Mouse (Mus musculus) midbrain, embryonic 14.5 days (tissue): Measurements from ENCODE around the gene Ctps. TPM values are rescaled to one million over a fixed set of nuclear protein-coding genes. Genes with fewer than 3 reads are reported as not detected.
A peak's percentile ranks its signal among the peaks of the same experiment; 100 is the strongest.

Experiments
- ATAC-seq: fragments of 200-750 bp; cut with Nextera tagmentation; 2 replicates; pipeline ENCODE4 v1.8.0; 2017; ENCODE audit warnings: moderate number of reproducible peaks, moderate library complexity; ENCODE audit not compliant: low FRiP score, low TSS enrichment
- DNase-seq: peaks from one replicate; pipeline ENCODE4 v3.0.0-alpha.2; 2015
- H3K27ac ChIP-seq: fragments of 300-500 bp; sonication (generic); replicated peaks from 2 replicates; pipeline ENCODE4 v1.5.1; 2014; ENCODE audit warnings: mild to moderate bottlenecking, low read depth, low read length, moderate library complexity
- H3K27me3 ChIP-seq: fragments of 300-500 bp; sonication (generic); 2 replicates; pipeline ENCODE4 v1.6.1; 2014; ENCODE audit warnings: low read length, control low read depth, mixed read lengths; ENCODE audit not compliant: control insufficient read depth, insufficient read depth
- H3K36me3 ChIP-seq: fragments of 300-500 bp; sonication (generic); 2 replicates; pipeline ENCODE4 v1.6.1; 2014; ENCODE audit warnings: low read length, control low read depth; ENCODE audit not compliant: control insufficient read depth, insufficient read depth
- H3K4me1 ChIP-seq: fragments of 300-500 bp; sonication (generic); 2 replicates; pipeline ENCODE4 v1.6.1; 2014; ENCODE audit warnings: mild to moderate bottlenecking, antibody characterized with exemption, low read length, control low read depth; ENCODE audit not compliant: control insufficient read depth, insufficient read depth
- H3K4me2 ChIP-seq: fragments of 300-500 bp; sonication (generic); 2 replicates; pipeline ENCODE4 v1.6.1; 2014; ENCODE audit warnings: mild to moderate bottlenecking, low read length, moderate library complexity
- H3K4me3 ChIP-seq: fragments of 300-500 bp; sonication (generic); replicated peaks from 2 replicates; pipeline ENCODE4 v1.5.1; 2014; ENCODE audit warnings: low read depth, low read length
- H3K9ac ChIP-seq: fragments of 300-500 bp; sonication (generic); replicated peaks from 2 replicates; pipeline ENCODE4 v1.6.1; 2014; ENCODE audit warnings: mild to moderate bottlenecking, low read length, moderate library complexity
- H3K9me3 ChIP-seq: fragments of 300-500 bp; sonication (generic); 2 replicates; pipeline ENCODE4 v1.6.1; 2016; ENCODE audit warnings: low read length, control low read depth, mixed read lengths; ENCODE audit not compliant: control insufficient read depth
- WGBS: fragments of 180-500 bp; shearing (Covaris S2); extraction: QIAGEN DNeasy Blood & Tissue Kit; methylation state at CpG from one replicate; pipeline ENCODE4 v1.1.7; 2014; 5-methylcytosine and 5-hydroxymethylcytosine counted together
- polyA plus RNA-seq: library from polyadenylated mRNA; unstranded; fragments of >200 nt; fragmentation: Nextera tagmentation; extraction: Ambion mirVana; gene quantifications from 2 replicates; pipeline ENCODE4 v1.2.1, GENCODE M21; 2014

Gene Ctps
- polyA plus RNA-seq, 1 experiment from 2014 or later: 95.2 TPM

DNA sequence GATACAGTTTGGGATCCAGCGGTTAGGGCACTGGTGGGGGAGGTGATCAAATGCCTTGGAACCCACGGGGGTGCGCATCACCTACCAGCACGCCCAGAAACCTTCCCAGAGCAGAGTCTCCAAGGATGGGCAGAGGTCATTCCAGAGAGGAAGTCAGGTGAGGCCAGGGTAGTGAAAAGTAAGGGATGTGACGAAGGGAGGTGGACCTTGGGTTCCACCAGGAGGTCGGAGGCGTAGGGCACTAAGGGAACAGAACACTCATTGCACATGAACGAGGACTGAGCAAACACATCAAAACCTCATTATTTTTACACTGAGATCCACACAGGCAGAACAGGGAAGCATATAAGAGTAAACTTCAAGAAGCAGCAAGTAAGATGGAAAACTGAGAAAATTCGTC, 11.6 kb upstream of the Ctps start:
- Histone ChIP-seq H3K4me2 (no peak overlapping the region), H3K9me3 (no peaks in the 10 kb centered on the region), H3K27ac (no peak overlapping the region), H3K4me1 (no peaks in the 10 kb centered on the region), H3K9ac (no peak overlapping the region), H3K4me3 (no peak overlapping the region), H3K27me3 (no peaks in the 10 kb centered on the region), H3K36me3 (no peaks in the 10 kb centered on the region)
- WGBS: 89% methylated on average over 9 of the region's 9 CpGs
- DNase-seq (no peak), ATAC-seq (no peak)

DNA sequence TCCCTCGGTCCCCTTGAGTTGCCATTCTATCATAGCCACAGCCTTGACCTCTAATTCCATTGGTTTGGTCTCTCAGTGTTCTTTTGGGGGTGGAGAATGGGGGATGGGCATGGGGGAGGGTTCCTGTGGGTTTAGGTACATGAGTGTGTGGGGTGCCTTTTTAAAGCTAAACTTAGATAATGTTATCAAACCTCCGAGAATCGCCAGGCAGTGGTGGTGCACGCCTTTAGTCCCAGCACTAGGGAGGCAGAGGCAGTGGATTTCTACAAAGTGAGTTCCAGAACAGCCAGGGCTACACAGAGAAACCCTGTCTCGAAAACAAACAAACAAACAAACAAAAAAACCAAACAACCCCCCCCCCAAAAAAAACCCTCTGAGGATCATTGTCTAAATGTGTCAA, 10.8 kb upstream of the Ctps start:
- DNase-seq: no peak
- ATAC-seq: no peak
- H3K4me2 ChIP-seq: no peak overlapping the region
- no peak overlapping the region for H3K4me3 ChIP-seq
- H3K27me3 ChIP-seq: no peaks in the 10 kb centered on the region
- no peaks in the 10 kb centered on the region for H3K9me3 ChIP-seq
- H3K36me3 ChIP-seq: no peaks in the 10 kb centered on the region
- H3K4me1 ChIP-seq: no peaks in the 10 kb centered on the region
- H3K27ac ChIP-seq: no peak overlapping the region
- 85% methylated on average over 5 of the region's 5 CpGs for WGBS
- no peak overlapping the region for H3K9ac ChIP-seq

DNA sequence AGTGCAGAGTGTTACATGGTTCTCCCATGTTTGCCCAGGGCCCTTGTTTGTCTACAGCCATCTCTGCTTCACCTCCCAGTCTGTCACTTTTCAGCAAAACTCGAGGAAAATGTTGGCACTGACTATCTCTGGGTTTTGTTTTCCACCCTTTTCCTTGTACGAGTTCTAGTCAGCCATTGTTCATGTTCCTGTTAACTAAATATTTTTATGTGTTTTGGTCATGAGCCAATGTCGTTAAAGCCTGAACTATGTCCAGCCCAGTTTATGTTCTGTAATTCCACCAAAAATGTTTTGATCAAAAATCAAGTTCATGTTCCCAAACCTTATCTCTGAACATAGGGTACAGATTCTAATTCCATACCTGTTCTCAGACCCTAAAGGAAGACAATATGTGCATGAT, 1.6 kb upstream of the Ctps start:
- H3K4me1 ChIP-seq: peaks cover 23% of the 10 kb centered on the region
- H3K4me2 ChIP-seq: no peak overlapping the region
- H3K36me3 ChIP-seq: no peaks in the 10 kb centered on the region
- H3K9me3 ChIP-seq: no peaks in the 10 kb centered on the region
- no peaks in the 10 kb centered on the region for H3K27me3 ChIP-seq
- no peak overlapping the region for H3K27ac ChIP-seq
- 83% methylated on average over 3 of the region's 3 CpGs for WGBS
- ATAC-seq (no peak), DNase-seq (no peak)
- no peak overlapping the region for H3K4me3 ChIP-seq
- no peak overlapping the region for H3K9ac ChIP-seq

DNA sequence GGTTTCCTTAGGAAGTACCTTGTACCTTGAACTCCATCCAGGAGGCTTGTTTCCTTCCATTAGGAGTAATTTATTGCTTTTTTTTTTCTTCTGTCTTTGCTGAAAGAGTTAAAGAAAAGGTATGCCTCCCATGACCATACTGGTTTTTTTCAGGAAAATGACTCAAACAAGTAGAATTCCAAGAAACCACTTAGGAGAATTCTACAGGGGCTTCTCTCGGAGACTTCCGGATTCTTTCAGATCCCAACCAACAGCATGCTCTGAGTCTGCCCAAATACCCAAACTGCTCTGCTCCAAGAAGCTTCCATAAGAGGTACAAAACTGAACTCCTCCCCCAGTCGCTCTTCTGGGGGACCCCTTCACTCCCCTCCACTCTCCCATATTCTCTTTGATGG, 991 bp upstream of the Ctps start:
- H3K27ac ChIP-seq: peak overlapping the region; percentile 93
- WGBS: 86% methylated on average over 3 of the region's 3 CpGs
- H3K9me3 ChIP-seq: no peaks in the 10 kb centered on the region
- no peak for ATAC-seq
- peak overlapping the region; percentile 68 for H3K4me2 ChIP-seq
- H3K36me3 ChIP-seq: no peaks in the 10 kb centered on the region
- peaks cover 23% of the 10 kb centered on the region for H3K4me1 ChIP-seq
- peak overlapping the region; percentile 88; the same call in 1 of the 2 replicates for H3K9ac ChIP-seq
- H3K27me3 ChIP-seq: no peaks in the 10 kb centered on the region
- peak overlapping the region; percentile 76 for H3K4me3 ChIP-seq
- DNase-seq: no peak

DNA sequence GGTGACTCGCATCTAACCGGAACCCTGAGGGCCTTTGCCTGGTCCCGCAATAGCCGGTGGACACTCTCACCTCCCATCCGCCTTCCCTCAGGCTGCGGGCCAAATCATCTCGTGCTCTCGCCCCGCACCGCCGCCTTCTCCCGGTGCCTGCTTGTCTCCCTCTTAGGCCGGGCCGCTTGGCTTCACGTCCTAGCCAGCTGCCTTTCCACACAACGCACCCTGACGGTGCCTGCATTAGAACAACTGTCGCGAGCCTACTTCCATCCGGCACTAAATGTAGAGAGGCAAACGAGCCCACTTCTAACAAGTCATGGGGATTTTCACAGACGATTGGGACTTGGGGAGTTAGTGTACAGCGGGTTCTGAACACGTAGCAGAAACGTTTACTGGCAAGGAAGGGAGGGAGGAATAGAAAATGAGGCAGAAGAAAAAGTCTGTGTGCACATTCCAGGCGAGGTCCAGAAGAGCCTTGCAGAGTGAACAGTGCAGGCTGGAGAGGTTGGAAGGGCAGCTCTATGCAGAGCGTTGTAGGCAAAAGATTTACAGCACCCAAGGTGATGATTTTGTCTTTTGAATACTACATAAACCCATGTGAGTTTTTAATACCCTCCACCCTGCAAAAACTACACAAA, 478 bp upstream of the Ctps start:
- H3K9me3 ChIP-seq: no peaks in the 10 kb centered on the region
- peak overlapping the region; percentile 68 for H3K4me2 ChIP-seq
- 0 out of 2 replicates have a peak, but pooled peaks cover 2% of the 10 kb centered on the region for H3K36me3 ChIP-seq
- H3K27me3 ChIP-seq: no peaks in the 10 kb centered on the region
- peak; percentile 74 for ATAC-seq
- H3K4me3 ChIP-seq: peak overlapping the region; percentile 76
- DNase-seq: no peak
- H3K27ac ChIP-seq: peak overlapping the region; percentile 93
- H3K4me1 ChIP-seq: peaks cover 23% of the 10 kb centered on the region
- H3K9ac ChIP-seq: peak overlapping the region; percentile 88
- WGBS: 2% methylated on average over 27 of the region's 27 CpGs

DNA sequence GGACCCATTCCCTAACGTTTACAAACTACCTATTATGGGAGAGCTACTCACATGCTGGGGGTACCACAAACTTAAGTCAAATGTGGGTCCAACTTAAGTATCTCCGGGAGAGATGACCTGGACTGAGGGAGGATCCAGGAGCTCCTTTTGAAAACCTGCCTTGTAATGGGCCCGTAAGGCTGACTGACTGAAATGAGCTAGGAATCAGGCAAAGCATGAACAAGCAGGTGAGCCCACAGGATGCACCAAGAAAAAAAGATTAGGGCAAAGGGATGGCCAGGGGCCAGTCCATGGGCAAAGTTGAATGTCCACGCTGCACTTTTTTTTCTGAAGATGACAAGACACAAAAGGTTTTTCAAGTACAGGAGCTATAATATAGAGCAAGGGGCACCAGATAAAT, 1.1 kb downstream of the Ctps start:
- WGBS: 5% methylated on average over 4 of the region's 4 CpGs
- ATAC-seq: no peak
- DNase-seq: peak; percentile 22
- Histone ChIP-seq H3K9me3 (no peaks in the 10 kb centered on the region), H3K27me3 (no peaks in the 10 kb centered on the region), H3K27ac (peak overlapping the region; percentile 93; the same call in 1 of the 2 replicates), H3K9ac (peak overlapping the region; percentile 88), H3K36me3 (peaks cover 16% of the 10 kb centered on the region), H3K4me2 (peak overlapping the region; percentile 68), H3K4me1 (peaks cover 23% of the 10 kb centered on the region), H3K4me3 (peak overlapping the region; percentile 76)

DNA sequence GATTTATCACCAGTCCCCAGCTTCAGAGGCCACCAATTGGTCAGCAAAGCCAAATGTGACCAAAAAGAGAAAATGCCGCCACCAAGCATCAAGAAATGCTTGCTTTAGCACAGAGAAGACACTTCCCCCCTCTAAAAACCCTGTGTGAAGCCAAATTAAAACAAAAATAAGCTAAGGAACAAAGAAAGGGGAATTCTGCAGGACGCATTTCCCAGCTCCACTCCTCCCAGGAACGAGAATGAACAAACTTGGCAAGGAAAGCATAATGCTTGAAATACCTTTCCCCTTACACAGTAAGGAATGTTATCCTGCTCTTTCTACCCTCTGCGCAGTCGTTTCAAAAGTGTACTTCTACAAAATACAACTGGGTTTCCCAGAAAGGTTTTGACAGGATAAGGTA, 2.1 kb downstream of the Ctps start:
- Histone ChIP-seq H3K36me3 (peaks cover 26% of the 10 kb centered on the region), H3K9ac (peak overlapping the region; percentile 6; the same call in 1 of the 2 replicates), H3K27me3 (no peaks in the 10 kb centered on the region), H3K4me2 (peak overlapping the region; percentile 68), H3K4me3 (peak overlapping the region; percentile 76; the same call in 1 of the 2 replicates), H3K4me1 (peaks cover 23% of the 10 kb centered on the region), H3K27ac (no peak overlapping the region), H3K9me3 (no peaks in the 10 kb centered on the region)
- no peak for ATAC-seq
- 66% methylated on average over 5 of the region's 5 CpGs for WGBS
- DNase-seq: no peak

DNA sequence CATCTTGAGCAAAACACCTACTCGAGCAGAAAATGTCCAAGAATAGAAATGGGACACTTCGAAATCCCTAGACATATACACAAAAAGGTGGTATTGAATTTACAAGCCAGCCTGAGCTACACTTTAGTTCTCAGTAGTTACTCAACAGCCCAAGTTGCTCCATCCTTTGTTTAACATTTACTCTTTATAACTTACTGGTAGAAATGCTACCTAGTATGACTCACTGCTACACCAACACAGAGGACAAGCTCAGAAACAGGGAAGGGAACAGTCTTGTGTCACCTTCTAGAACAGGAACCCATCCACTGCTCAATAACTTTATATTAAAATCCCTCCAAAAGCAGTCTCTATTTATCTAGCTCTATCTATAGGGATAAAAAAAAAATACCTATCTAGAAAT, 4.3 kb downstream of the Ctps start:
- WGBS: 90% methylated on average over 2 of the region's 2 CpGs
- Histone ChIP-seq H3K4me2 (no peak overlapping the region), H3K4me3 (no peak overlapping the region), H3K9ac (no peak overlapping the region), H3K4me1 (peaks cover 19% of the 10 kb centered on the region), H3K27ac (no peak overlapping the region), H3K9me3 (no peaks in the 10 kb centered on the region), H3K27me3 (no peaks in the 10 kb centered on the region), H3K36me3 (peaks cover 42% of the 10 kb centered on the region)
- ATAC-seq (no peak), DNase-seq (no peak)

DNA sequence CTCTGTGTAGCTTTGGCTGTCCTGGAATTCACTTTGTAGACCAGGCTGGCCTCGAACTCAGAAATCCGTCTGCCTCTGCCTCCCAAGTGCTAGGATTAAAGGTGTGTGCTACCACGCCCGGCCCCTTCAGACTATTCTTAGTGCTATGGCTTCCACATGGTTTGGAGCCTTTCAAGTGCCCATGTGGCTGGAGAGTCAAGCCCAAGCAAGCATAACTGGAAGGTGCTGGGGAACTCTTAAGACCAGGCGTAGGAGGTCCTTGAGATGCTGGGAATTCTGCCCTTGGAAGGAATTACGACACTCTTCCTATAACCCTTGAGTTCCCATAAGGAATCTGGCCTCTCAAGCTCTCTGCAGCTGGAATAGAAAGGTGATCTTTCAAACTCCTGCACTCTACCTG, 13.5 kb downstream of the Ctps start:
- no peak for ATAC-seq
- WGBS: 95% methylated on average over 6 of the region's 6 CpGs
- Histone ChIP-seq H3K36me3 (peaks cover 89% of the 10 kb centered on the region), H3K4me1 (no peaks in the 10 kb centered on the region), H3K27me3 (no peaks in the 10 kb centered on the region), H3K4me3 (no peak overlapping the region), H3K4me2 (no peak overlapping the region), H3K27ac (no peak overlapping the region), H3K9me3 (no peaks in the 10 kb centered on the region), H3K9ac (no peak overlapping the region)
- DNase-seq: no peak
